Mouse (Mus musculus): ENCODE measurements around the gene Ptprt.

DNA sequence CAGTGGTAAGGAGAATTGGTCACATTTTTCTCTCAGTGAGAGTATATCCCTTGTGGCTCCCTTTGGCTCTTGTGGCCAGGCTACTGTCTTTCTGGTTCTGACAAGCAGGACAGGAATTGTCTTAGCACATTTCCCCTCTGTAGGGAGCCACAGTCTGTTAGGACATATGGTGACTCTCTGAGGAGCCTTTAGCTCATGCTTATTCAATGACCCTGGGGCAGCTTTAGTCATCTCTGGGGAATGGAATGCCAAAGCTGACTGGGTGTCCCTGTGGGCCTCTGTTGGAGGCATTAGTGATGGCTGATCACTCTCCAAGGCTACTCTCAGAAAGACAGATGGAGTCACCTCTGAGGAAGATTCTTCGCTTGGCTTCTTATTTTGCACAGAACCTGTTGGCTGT is 1147.7 kb downstream of the Ptprt start:
- TF ChIP-seq EP300 (IDR thresholded peaks at IDR 0.05; ENCODE audit: low read depth) (no peak), CTCF (IDR thresholded peaks at IDR 0.05; ENCODE audit: low read depth) (no peak)
